Mouse (Mus musculus) heart, adult 18-20 months (tissue): ENCODE data around the gene Trit1. TPM values are rescaled to one million over a fixed set of nuclear protein-coding genes. Genes with fewer than 3 reads are reported as not detected.
A peak's percentile ranks its signal among the peaks of the same experiment; 100 is the strongest.

ENCODE experiments used
- DNase-seq, 2 experiments: peaks; one replicate each; pipeline ENCODE4 v3.0.0; 2021 to 2022; ENCODE audit warnings: mixed read lengths in 1 of 2
- total RNA-seq, 2 experiments: library from RNA; stranded (reverse); gene quantifications; 2 replicates each; pipeline ENCODE4 v1.2.3; 2021

The Trit1 gene
- total RNA-seq, 2 experiments from 2014 or later, result 4.9 to 5.5 TPM

DNA sequence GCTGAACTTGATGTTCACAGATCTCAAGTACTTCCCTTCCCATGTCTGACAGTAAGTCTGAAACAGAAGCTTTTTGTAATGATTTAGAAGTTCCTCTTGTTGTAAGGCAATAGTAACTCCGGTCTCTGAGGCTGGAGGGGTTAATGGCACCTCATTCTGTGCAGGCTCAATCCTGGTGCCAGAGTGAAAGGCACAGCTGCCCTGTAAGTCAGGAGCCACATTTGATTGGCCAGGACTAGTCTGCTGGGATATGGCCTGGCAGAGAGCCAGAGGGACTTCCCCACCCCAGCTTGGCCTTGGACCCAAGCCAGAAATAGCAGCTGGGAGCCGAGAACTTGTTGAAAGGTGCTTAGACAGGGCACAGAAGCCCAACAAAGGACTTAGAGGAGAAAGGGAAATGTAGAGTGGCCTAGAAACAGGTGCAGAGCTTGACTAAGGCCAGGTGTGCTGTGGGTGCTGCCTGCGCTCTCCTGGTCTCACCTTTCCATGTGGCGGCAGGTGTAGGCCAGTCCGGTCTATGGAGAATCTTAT, 34.3 kb downstream of the Trit1 start:
- DNase-seq, result peak; percentile 89 to 92

DNA sequence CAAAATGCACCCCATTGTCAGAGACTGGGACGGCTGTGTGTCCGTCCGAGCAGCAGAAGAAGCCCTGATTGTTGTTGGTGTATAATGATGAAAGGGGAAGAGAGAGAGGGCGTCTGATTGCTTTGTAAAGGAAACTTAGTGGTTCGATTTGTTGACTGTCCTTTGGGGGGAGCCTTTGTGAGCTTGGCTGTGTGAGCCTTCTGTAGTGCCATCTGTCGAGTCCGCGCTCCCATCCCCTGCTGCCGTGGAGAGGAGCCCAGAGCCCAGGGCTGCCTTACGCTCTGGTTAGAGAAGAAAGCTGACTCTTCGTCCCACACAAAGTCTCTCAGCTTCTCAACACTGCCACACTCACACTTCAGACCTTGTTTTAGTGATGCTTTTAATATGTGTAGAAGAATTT, 36.8 kb downstream of the Trit1 start:
- no peak for DNase-seq

DNA sequence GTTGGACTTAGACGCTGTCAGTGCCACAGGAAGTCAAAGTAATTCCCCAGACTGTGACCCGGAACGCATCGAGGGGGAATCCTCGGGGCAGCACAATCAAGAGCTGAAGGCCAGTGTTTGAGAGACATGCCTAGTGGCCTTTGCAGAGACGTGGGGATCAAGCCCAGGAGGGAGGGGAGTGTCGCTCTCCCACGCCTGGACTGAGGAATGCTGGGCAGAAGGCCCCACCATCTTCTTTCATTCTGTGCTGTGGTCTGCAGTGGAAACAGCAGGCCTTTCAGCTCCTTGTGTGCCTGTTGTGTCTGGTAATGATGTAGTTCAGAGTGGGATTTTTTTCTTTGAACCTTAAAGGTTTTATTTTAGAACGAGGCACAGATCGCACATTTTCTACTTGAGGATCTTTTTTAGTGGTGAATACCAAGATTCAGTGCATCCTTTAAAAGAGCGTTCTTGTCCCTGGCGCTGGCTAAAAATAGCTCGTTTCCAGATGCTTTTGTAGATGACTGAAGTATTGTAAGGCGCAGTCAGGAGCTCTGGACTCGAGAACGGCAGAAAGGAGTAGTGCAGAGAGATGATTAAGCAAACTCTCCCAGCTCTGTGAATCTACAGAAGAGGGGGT, 37.9 kb downstream of the Trit1 start:
- no peak for DNase-seq

DNA sequence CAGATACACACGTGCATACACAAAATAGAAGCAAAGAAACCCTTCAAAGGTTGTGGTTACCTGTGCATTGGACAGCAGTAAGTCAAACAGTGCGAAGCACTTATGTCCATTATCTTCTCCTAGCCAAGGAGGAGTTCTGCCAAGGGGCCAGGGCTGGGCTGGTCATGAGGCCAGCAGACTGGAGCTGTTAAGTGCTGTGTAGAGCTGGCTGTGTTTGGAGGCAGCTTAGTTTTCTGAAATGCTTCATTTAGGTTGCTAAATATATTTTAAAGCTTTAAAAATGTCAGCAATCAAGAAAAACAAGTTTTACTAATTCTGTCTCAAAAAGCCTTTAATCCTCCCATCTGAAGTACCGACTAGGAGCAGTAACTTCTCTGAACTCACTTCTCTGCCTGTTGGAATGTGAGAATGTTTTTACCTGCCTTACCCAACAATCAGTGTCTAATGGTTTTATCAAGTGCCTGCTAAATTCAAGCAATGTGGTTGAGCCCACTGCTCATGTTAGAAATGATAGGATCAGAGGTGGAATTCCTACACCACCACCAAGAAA, 40.2 kb downstream of the Trit1 start:
- peak in 1 of 2 experiments; percentile 32 for DNase-seq

DNA sequence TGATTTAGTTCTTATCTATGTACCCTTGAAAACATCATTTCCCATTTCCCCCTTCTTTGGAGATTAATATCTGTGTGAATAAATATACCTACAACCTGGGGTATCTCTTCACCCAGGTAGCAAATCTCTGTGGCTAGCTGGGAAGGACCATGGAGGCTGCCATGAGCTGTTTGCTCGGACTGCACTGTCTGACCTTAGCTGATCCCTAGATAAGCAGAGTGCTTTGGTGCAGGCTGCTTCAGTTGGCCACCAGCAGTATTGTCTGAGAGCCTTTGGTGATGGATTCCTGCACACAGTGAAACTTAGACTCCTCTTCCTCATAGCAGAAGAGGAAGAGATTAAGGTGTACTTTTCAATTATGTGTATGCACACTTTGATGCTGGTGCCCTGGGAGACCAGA, 41.6 kb downstream of the Trit1 start:
- DNase-seq, result no peak

DNA sequence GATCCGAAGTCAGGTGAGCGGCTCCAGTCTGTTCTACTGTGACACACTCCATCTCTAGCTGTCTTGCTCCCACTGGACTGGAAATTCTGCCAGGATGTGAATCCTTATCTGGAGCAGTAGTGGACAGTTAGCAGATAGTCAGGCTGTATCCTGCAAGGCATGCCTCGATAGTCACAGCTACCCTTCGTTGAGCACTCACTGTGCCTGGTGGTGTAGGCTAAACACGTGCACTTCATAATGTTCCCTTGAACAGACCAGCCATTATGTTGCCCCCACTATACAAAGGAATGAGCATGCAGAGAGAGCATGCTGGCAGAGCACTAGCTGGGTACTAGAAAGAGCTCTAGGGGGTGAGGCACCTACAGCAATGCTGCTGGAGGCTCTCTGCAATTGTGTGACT, 45.3 kb downstream of the Trit1 start:
- no peak for DNase-seq

DNA sequence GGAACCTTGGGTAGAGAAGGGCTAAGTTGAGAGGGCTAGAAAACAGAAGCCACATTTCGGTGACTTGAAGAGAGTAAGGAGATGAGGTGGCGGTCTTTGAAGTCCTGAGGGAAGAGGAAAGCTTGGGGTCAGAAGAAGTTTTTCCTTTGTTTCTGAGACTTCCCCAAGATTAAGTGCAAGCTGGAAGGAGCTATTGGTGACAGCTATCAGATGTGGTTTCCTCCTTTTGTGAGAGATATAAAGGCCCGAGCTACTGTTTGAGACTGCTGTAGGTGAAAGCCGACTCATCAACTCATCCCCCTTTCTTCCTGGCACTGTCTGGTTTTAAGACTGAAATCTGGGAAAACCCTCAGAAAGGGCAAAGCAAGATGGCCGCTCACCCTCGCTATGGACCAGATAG, 52.2 kb downstream of the Trit1 start:
- no peak for DNase-seq

DNA sequence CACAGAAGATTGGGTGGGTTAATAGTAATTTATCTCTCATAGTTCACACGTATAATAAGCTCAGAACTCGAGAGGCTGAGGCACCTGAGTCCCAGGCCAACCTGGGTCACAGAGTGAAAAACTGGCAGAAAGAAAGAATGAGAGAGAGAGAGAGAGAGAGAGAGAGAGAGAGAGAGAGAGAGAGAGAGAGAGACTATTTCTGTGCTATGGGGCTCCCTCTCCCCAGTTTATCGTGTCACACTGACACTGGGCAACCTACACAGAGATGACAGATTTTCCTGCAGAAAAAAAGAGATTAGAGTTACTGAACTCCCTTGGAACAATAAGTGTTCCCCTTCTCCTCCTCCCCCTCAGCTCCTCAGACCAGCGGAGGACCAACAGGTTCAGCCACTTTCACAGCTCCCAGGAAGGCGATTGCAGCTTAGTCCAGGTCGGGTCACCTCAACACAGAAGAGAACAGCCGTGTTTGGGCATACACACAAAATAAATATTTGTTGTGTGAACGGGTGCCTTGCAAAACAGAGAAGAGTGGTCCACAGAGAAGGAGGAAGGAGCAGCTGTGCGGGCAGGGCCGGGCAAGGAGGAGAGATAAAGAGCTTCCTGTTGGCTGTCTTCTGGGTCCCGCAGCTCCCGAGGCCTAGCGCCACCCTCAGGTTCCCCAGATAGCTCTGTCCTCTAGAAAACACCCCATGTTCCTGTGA, 55.0 kb downstream of the Trit1 start:
- peak; percentile 17 to 23 for DNase-seq

DNA sequence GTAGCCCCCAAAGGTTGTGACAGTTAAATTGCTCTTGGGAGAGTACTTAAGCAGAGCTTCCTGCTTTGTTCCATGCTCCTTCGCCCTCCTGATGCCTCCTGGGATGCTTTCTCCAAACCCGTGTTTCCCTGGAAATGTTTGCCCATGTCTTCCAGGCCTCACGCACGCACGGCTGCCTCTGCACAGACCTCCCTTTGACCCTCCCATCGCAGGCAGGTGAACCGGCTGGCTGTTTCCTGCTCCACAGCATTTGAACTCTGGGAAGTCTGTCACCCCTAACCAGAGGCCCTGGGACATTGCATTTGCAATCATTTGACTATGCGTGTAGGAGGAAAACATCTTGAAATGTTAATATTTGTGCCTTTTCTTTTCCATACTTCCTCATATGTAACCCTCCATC, 60.5 kb downstream of the Trit1 start:
- DNase-seq, result no peak

DNA sequence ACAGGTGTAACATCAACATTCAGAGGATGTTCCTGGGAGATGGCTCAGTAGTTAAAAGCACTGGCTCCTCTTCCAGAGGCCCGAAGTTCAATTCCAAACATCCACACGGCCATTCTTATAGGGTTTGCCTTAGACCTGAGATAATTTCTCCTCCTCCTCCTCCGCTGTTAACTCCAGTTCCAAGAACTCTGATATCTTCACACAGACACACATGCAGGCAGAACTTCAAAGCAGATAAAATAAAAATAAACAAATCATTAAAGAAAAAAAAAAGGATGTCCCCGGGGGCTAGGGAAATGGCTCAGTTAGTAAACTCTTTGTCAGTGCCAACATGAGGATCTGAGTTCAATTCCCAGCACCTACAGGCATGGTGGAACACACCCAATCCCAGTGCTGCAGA, 61.8 kb downstream of the Trit1 start:
- no peak for DNase-seq

DNA sequence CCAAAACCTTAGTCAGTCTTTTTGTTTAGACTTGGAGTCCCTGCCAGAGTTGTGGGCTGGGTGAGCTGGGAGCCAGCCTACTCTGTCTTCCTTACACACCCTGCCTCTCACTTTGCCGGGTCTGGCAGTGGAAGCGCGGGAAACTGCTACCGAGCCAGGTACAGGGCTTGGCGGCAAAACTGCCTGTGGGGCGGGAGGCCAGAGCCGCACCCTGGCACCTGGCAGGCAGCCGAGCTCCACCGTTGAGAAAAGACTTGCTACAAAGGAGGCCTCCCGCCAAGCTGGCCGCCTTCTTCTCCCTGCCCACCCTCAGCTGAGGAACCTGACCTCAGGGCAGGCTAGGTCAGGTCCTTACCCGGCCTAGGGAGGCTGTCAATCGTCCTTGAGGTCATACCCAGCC, 64.4 kb downstream of the Trit1 start:
- no peak for DNase-seq

DNA sequence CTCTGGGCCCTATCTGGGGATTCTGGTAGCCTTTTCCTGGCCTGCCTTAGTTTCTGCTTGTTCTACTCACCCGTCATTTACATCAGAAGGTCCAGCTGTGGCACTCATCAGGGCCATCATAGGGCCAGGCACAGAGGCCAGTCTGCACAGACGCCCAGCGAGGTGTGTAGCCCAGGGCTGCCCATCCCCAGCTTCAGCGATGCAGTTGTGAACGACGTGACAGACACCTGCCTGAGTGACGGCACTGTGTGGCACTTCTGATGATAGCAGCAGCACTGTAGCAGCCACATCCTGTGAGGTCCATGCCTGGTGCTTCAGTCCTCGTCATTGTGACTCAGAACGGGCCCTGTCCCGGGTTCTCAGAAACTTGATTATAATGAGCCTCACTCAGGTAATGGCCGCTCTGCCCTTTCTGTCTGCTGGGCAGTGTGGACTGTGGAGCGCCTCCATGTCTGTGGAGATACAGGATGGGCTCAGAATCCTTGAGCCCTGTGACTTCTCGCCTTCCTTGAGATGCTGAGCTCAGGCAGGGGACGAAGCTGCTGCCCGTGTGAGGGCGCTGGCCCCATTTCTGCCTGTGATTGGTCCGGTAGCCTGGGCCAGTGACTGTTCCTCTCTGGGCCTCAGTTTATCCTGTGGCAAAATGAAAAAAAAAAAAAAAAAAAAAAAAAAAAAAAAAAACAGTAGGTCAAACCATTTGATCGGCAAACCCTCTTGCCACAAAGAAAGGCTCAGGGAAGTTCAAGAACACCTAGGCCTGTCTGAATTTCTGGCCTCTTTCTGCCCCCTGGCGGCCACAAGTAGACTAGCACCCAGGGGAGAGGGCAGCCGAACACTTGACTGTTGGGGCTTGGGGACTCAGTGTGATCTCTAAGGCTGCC, 66.1 kb downstream of the Trit1 start:
- peak; percentile 45 to 73 for DNase-seq

DNA sequence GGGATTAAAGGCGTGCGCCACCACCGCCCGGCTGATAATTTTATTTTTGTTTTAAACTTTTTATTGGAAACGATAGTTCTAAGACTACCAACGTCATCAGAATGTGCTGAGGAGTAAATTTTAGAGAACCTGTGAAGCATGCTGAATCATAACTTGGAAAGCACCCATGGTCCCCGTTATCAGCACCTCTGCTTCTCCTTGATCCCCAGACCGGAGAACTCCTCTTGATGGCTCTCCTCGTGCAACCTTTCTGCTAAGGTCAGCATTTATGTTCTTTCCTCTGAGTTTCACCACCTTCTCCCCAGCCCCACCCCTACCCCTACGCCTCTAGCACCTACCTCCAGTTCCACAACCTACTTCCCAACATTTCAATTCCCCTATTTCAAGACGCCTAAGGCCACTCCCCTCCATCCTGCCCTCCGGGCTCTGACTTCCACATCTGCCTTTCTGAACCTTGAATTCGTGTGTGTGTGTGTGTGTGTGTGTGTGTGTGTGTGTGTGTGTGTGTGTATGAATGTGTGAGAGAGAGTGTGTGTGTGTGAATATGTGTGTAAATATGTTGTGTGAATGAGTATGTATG, 67.0 kb downstream of the Trit1 start:
- DNase-seq, result no peak

DNA sequence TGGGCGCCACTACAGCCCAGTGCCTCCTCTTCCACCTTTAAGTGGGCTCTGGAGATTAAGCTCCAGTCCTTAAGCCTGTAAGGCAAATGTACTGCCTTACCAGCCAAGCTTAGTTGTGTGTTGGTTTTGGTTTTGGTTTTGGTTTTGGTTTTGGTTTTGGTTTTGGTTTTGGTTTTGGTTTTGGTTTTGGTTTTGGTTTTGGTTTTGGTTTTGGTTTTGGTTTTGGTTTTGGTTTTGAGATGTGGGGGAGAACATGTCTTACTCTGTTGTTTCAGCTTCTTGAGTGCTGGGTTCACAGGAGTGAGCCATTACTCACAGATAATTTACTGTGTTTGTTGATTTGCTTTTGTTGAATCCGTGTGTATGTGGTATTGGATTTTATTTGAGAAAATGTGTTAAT, 68.9 kb downstream of the Trit1 start:
- no peak for DNase-seq

DNA sequence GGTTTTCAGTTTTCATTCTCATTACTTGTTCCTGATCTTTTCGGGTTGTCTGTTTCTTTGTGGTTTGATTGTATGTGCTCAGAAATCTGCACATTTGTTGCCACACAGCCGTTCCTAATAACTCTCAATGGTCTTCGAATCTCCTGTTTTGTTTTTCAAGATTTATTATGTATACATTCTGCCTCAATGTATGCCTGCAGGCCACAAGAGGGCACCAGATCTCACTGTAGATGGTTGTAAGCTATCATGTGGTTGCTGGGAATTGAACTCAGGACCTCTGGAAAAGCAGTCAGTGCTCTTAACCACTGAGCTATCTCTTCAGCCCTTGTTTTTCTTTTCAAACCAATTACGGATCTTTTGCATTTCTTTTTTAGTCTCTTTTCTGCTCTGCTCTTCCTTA, 70.0 kb downstream of the Trit1 start:
- no peak for DNase-seq

DNA sequence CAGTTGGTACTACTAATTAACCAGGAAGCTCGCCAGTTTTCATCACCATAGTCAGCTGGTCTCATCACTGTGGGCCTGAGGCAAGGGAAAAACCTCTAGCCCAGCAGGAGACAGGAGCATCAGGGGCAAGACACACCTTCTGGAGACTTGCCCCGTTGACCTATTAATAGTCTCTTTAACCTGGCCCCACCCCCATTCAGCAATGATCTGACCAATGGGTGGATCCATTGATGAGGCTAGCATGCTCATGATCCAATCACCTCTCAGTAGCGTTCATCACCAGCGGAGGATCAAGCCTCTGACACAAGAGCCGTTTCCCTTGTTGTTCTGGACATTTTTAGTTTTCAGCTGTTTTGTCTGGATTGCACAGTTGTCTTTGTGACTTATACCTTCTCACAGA, 76.2 kb downstream of the Trit1 start:
- DNase-seq, result no peak

DNA sequence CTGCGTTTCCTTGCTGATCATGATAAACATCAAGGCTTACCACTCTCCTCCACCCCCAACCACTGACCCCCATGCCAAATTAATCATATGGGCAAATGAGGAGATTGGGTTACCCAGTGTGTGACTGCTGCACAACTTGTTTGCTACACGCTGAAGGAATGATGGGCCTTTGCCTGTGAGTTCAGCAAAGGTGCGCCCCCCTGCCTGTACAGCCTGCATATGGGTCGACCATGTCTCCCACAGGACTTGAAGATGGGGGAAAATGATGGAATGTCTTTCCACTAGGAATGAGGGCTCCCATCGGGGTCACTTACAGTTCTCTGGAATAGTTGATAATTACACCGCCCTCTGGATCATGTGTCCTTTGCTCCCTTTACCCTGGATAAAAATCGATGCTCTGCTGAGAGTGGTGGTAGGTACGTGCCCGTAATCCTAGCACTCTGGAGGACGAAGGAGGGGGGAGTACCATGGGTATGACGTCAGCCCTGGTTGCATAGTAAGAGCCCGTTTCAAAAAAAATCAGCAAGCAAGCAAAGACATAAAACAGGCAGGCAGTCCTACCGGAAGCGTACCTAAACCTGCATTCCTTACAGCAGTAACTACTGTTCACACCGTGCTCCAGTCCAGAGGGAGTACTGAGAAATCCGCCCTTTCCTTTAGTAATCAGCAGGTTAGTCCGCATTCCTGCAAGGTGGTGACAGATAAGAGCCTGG, 76.8 kb downstream of the Trit1 start:
- DNase-seq, result no peak

DNA sequence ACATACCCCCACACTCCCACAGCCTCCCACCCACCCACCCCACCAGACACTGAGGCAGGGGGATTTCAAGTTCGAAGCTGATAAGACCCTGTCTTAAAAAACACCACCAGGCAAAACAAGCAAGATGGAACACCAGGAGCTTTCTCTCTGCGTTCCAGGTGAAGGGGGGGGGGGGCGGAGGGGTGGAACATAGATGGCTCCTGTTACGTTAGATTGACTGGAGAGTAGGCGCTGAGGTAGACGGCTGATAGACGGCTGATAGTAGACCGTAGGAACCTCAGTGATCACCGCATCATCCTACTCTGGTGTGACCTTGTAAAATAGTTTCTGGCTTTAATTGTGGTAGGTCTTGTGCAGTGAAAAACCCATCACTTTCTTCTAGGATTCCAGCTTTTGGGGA, 77.5 kb downstream of the Trit1 start:
- DNase-seq, result no peak
